Mouse (Mus musculus) testis, postnatal 14 days (tissue): ENCODE data around the gene Pacsin3.

Experiments
- DNase-seq: peaks from one replicate; pipeline ENCODE4 v3.0.0; 2021; ENCODE audit warnings: low spot score

The Pacsin3 gene

GRCm38 (mm10) chr2:91305926-91306325, 50.2 kb downstream of the Pacsin3 start:
- no peak for DNase-seq

- no peak for DNase-seq
Observed at GRCm38 (mm10) chr2:91306589-91306988, 50.8 kb downstream of the Pacsin3 start.

GRCm38 (mm10) chr2:91308680-91309079, 52.9 kb downstream of the Pacsin3 start:
- peak; percentile 27 for DNase-seq

- no peak for DNase-seq
Observed at GRCm38 (mm10) chr2:91309546-91309945, 53.8 kb downstream of the Pacsin3 start.

GRCm38 (mm10) chr2:91312578-91313311, 57.0 kb downstream of the Pacsin3 start:
- DNase-seq = peak; percentile 78

- no peak for DNase-seq
Observed at GRCm38 (mm10) chr2:91314184-91314583, 58.4 kb downstream of the Pacsin3 start.
